Mouse (Mus musculus): Measurements from ENCODE around the gene Slc25a19.

The Slc25a19 gene

GRCm38 (mm10) chr11:115640978-115641663 is 13.0 kb upstream of the Slc25a19 start:
- peak; percentile 59 for DNase-seq (ENCODE audit: low spot score)

DNA sequence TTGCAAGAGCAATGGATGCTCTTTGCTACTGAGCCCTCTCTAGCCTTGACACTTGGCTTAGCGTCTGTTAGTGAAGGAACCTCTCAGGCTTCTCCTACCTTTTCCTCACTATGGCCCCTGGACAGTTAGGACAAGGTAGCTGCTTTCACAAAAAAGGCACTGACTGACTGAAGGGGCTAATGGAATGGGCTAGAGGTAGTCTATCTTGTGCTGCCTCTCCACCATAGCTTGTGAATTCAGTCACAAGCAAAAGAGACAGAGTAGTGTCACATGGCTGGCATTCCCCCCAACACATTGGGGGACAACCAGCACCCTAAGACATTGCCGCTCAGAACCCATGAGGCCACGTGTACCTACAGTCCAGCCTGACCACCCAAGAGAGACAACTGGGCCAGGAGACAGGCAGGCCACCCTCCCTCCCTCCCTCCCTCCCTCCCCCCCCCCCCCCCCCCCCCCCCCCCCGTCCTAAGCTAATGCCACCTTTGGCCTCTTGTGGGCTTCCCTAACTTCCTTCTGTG is 12.3 kb upstream of the Slc25a19 start:
- DNase-seq (ENCODE audit: low spot score): no peak

DNA sequence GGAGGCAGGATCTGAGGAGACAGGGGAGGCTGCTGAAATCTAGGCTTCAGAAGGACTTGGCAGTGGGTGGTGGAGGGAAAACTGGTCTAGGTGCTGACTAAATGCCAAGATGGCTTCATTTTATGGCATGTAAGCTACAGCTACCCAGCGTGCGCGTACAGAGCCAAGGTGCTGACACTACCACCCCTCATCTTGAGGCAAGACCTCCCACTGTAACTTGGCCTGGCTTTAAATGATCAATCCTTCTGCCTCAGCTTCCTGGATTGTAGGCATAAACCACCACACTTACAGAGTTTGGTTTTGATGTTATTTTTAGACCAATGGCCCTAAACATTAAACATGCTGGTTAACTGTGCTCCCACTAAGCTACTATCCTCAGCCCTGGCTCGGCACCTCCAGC is 11.4 kb upstream of the Slc25a19 start:
- no peak for DNase-seq (ENCODE audit: low spot score)

DNA sequence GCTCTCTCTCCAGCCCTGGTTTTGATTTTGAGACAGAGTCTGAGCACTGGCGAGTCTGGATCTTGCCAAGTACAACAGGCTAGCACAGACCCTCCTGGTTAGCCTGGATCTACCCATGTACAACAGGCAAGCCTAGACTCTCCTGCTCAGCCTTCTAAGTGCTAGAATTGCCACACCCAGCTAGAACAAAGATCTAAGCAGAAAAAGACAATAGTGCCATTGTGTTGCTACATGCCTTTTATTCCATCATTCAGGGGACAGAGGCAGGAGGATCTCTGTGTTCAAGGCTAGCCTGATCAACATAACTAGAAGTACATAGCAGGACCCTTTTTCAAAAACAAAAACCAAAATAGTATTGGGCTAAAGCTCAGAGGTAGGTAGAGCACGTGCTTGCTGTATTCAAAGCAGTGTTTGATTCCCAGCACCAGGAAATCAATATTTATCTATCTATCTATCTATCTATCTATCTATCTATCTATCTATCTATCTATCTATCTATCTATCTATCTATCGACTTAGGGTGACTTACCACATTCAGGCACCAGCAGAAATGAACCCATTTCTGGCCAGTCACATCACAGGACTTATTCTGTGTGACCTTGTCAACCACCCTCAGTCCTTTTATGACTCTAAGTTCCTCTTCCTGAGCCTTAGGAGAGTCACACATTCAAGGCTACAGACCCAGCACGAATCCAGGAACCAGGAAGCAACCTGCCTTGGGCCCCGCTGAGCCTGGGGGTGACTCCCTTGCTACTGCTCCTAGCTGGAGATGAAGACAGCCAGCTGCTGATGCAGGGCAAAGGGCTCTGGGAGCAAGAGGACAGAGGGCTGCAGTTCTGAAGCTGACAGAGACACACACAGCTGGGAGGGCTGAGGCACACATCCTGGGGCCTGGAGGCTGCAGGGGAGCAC is 10.7 kb upstream of the Slc25a19 start:
- DNase-seq (ENCODE audit: low spot score): no peak

DNA sequence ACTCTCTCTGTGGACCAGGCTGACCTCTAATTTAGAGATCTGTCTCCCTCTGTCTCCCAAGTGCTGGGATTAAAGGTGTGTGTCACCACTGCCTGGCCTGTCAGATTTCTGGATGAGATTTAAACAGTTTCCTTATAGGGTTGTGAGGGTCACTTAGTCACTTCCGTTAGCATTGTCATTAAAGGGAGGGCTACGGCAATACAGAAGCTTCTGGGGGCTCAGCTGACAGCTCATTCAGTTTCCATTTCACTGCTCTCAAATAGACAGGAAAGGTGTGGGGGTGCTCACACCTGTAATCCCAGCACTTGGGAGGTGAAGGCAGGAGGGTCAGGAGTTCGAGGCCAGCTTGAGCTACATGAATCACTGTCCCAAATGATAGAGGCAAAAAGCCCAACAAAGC is 8.9 kb upstream of the Slc25a19 start:
- DNase-seq (ENCODE audit: low spot score): no peak

DNA sequence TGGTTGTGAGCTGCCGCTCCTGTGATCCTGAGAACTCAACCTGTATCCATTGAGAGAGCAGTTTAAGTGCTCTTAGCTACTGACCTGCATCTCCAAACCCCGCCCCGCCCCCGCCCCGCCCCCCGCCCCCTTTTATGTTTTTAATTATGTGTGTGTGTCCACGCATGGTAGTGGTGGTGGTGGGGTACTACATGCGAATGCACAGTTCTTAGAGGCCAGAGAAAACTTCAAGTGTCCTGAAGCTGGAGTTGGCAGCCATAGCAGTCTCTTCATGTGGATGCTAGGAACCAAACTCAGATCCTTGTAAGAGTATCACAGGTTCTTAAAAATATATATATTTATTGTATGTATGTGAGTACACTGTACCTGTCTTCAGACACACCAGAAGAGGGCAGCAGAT is 7.4 kb upstream of the Slc25a19 start:
- no peak for DNase-seq (ENCODE audit: low spot score)

GRCm38 (mm10) chr11:115635041-115635440 is 6.9 kb upstream of the Slc25a19 start:
- no peak for DNase-seq (ENCODE audit: low spot score)

- no peak for DNase-seq (ENCODE audit: low spot score)
Observed at GRCm38 (mm10) chr11:115634109-115634508, 6.0 kb upstream of the Slc25a19 start.

- no peak for DNase-seq (ENCODE audit: low spot score)
Observed at GRCm38 (mm10) chr11:115632862-115633261, 4.8 kb upstream of the Slc25a19 start.

DNA sequence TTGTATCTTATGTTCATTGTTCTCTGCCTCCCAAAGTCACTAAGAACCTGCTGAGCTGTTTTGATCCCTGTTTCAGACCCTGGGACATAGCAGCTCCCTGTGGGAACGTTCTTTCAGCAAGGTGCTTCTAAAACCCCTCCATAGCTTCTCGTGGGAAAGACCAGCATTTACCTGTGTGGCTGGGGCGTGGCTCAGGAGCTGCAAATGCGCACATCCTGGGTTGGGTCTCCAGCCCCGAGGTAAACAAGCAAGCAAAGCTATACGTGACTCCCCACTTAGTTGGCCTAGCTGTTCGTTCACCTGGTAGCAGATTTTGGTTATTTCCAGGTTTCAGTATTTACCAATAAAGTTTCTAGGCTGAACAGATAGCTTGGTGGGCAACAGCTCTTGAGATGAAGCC is 4.2 kb upstream of the Slc25a19 start:
- DNase-seq (ENCODE audit: low spot score): no peak

- no peak for DNase-seq (ENCODE audit: low spot score)
Observed at GRCm38 (mm10) chr11:115631505-115631890, 3.4 kb upstream of the Slc25a19 start.

GRCm38 (mm10) chr11:115630532-115631504 is 2.7 kb upstream of the Slc25a19 start:
- no peak for DNase-seq (ENCODE audit: low spot score)

- DNase-seq (ENCODE audit: low spot score): no peak
Observed at GRCm38 (mm10) chr11:115629734-115630531, 1.8 kb upstream of the Slc25a19 start.

GRCm38 (mm10) chr11:115628465-115629101 is 488 bp upstream of the Slc25a19 start:
- DNase-seq (ENCODE audit: low spot score): no peak

DNA sequence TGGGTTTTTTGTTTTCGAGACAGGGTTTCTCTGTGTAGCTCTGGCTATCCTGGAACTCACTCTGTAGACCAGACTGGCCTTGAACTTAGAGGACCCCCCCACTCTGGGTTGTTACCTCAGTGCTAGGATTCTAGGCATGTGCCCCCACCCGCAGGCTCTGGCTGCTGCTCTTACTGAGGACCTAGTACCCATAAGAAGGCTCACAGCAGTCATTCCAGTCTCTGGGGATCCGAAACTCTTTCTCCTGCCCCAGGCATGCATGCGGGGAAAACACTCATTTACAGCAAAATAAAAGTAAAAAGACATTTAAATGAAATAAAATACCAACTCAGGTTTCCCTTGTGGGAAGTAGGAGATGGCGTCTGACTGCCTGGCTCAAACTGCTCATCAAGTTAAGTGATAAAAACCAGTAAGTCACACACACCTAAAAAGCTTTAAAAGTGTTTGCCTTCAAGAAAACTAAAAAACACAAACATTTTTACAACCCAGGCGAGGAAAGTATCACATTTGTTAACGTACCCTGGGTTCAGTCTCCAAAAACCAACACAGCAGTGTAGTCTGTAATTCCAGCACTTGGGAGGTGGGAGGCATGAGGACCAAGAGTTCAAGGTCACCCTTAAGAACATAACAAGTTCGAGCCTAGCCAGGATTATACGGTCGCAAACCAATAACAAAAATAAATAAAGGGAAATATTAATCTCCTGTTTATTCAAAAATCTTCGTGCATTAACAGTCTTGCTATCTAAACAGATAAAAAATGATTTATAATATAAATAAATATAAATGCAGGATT is 1.1 kb downstream of the Slc25a19 start:
- no peak for DNase-seq (ENCODE audit: low spot score)

DNA sequence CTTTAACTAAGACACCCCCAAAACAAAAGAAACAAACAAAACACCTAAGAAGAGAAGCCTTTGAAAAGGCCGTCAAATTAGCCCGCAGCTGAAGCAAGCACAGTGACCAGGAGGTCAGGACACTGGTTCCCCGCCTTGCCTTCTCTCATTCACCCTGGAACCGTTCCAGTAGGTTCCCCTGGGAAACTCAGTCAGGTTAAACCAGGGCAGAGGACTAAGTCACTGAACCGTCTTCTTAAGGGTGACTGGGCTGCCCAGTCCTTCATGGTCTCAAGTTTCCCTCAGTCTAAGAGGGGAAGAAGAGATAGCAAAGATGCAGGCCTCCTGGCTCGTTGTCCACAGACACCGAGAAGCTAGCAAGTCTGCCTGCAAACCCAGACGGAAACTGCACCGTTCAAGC is 2.2 kb downstream of the Slc25a19 start:
- DNase-seq (ENCODE audit: low spot score): peak; percentile 63

DNA sequence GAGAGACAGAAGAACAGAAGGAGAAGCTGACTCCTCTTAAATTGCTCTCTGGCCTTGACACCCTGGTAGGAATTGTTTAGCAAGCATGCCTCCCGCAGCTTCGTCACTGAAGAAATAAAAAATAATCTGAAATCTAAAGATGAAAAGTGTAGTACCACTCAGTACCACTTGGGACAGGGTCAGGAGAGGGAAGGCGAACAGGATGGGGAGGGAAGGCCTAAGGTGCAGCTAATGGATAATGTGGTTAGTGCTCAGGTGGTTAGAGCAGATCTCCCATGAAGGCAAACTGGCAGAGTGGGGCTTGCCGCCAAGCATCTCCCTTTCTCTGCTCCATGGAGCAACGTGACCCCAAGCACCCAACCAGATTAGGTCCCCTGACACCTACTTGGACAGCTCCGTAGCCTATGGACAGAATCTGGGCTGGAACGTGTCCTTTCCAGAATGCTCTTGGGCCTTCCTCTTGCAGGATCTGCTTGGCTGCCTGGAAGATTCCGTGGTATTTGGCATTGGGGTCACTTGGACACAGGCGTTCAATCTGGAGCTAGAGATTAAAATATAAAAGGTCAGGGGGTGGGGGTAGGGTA is 4.5 kb downstream of the Slc25a19 start:
- no peak for DNase-seq (ENCODE audit: low spot score)

DNA sequence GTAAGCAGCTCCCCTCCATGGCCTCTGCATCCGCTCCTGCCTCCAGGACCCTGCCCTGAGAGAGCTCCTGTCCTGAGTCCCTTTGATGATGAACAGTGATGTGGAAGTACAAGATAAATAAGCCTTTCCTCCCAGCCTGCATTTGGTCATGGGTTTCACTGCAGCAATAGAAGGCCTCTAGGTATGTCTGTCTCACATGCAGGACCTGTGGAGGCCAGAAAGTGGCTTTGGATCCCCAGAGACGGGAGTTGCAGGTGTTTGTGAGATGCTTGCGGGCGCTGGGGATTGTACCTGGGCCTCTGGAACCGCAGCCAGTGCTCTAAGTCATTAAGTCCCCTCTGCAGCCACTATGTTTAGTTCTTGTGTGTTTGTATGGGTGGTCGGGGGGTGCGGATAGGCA is 8.1 kb downstream of the Slc25a19 start:
- no peak for DNase-seq (ENCODE audit: low spot score)

DNA sequence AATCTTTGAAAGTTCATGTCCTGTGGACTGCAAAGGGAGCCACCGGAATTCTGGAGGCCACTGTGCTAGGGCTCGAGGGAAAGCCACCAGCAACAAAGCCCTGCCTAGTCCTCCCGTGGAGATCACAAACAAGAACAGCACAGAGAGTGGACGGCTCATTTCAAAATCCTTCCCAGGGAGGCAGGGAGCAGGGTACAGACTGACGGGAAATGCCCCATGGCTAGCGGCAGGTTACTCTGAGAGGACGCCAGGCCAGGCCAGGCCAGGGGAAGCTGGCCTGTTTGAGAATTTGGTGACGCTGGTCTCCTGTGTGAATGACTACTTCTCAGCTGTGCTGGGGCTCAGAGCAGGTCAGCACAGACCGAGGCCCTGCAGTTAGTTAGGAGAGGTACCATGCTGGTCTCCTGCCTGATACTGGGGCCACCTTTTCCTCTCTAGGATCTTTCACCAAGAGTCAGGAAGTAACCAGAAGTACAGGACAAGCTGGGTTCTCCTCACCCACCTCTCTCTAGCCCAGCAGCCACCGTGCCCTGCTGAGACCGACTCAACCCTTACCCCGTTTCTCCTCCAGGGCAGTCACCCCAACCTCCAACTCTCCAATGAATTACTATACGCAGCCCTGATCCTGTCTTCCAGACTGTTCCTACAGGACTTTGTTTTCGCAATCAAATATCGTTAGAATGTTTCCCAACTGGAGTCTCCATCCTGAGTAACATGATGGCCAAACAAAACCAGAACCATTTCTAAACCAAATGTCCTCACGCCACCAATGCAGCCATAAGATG is 9.2 kb downstream of the Slc25a19 start:
- no peak for DNase-seq (ENCODE audit: low spot score)
